Mouse (Mus musculus): Measurements from ENCODE around the gene Wbp2.

GRCm38 (mm10) chr11:116098711-116099460 lies 12.1 kb upstream of the Wbp2 start:
- TF ChIP-seq CTCF (IDR thresholded peaks at IDR 0.05; ENCODE audit: extremely low read depth, insufficient read depth, insufficient read length, insufficient replicate concordance) (no peak), POLR2A (IDR thresholded peaks at IDR 0.05; ENCODE audit: low read depth, low read length) (no peak)

All from spleen, adult 2 months (tissue).